Mouse (Mus musculus) limb, embryonic 10.5 days (tissue): ENCODE measurements around the gene Ccr9. TPM values are rescaled to one million over a fixed set of nuclear protein-coding genes. Genes with fewer than 3 reads are reported as not detected.

Experiments
- DNase-seq: peaks from one replicate; pipeline ENCODE4 v3.0.0-alpha.2; 2017; ENCODE audit warnings: low spot score
- H3K27ac ChIP-seq: fragments of 300-500 bp; sonication (generic); 2 replicates; pipeline ENCODE4 v1.5.1; 2016; ENCODE audit warnings: mild to moderate bottlenecking
- H3K27me3 ChIP-seq: fragments of 300-500 bp; sonication (generic); 2 replicates; pipeline ENCODE4 v1.6.1; 2016; ENCODE audit warnings: low read depth, mild to moderate bottlenecking; ENCODE audit not compliant: poor library complexity, severe bottlenecking
- H3K36me3 ChIP-seq: fragments of 300-500 bp; sonication (generic); 2 replicates; pipeline ENCODE4 v1.6.1; 2016; ENCODE audit warnings: mild to moderate bottlenecking, moderate library complexity
- H3K4me1 ChIP-seq: fragments of 300-500 bp; sonication (generic); 2 replicates; pipeline ENCODE4 v1.6.1; 2016
- H3K4me3 ChIP-seq: fragments of 300-500 bp; sonication (generic); 2 replicates; pipeline ENCODE4 v1.5.1; 2016; ENCODE audit warnings: mild to moderate bottlenecking, moderate library complexity
- H3K9me3 ChIP-seq: fragments of 300-500 bp; sonication (generic); replicated peaks from 2 replicates; pipeline ENCODE4 v1.6.1; 2016; ENCODE audit warnings: mild to moderate bottlenecking
- WGBS: fragments of 180-500 bp; shearing (Covaris S2); methylation state at CpG from one replicate; pipeline ENCODE4 v1.1.7; 2016; 5-methylcytosine and 5-hydroxymethylcytosine counted together
- polyA plus RNA-seq: library from polyadenylated mRNA; unstranded; fragments of >200 nt; fragmentation: Nextera tagmentation; extraction: Ambion mirVana; gene quantifications from 2 replicates; pipeline ENCODE4 v1.2.1, GENCODE M21; 2016

The Ccr9 gene
- polyA plus RNA-seq, 1 experiment from 2014 or later = 0.10 TPM

- no peaks in the 10 kb centered on the region for H3K9me3 ChIP-seq
- peak; percentile 37 for DNase-seq
- WGBS = 51% methylated on average over 5 of the region's 5 CpGs
- H3K4me1 ChIP-seq = no peaks in the 10 kb centered on the region
- no peak overlapping the region for H3K4me3 ChIP-seq
- no peaks in the 10 kb centered on the region for H3K27me3 ChIP-seq
- H3K27ac ChIP-seq = no peak overlapping the region
- H3K36me3 ChIP-seq = no peaks in the 10 kb centered on the region
These were observed 12.6 kb upstream of the Ccr9 start for GRCm38 (mm10) chr9:123665645-123666044.

GRCm38 (mm10) chr9:123679198-123679597 lies 959 bp downstream of the Ccr9 start:
- no peak overlapping the region for H3K27ac ChIP-seq
- peaks cover 82% of the 10 kb centered on the region for H3K27me3 ChIP-seq
- no peaks in the 10 kb centered on the region for H3K9me3 ChIP-seq
- WGBS = 19% methylated on average over 2 of the region's 2 CpGs
- peak overlapping the region; percentile 50; the same call in 1 of the 2 replicates for H3K4me3 ChIP-seq
- no peaks in the 10 kb centered on the region for H3K36me3 ChIP-seq
- peak; percentile 30 for DNase-seq
- H3K4me1 ChIP-seq = peaks cover 9% of the 10 kb centered on the region

- Histone ChIP-seq H3K9me3 (no peaks in the 10 kb centered on the region), H3K36me3 (no peaks in the 10 kb centered on the region), H3K27me3 (peaks cover 37% of the 10 kb centered on the region), H3K4me3 (no peak overlapping the region), H3K4me1 (peaks cover 3% of the 10 kb centered on the region), H3K27ac (no peak overlapping the region)
- 66% methylated on average over 3 of the region's 3 CpGs for WGBS
- DNase-seq = no peak
These were observed 5.5 kb downstream of the Ccr9 start for GRCm38 (mm10) chr9:123683704-123684103.

GRCm38 (mm10) chr9:123686206-123686605 lies 8.0 kb downstream of the Ccr9 start:
- no peak overlapping the region for H3K4me3 ChIP-seq

GRCm38 (mm10) chr9:123688227-123688626 lies 10.0 kb downstream of the Ccr9 start:
- 79% methylated on average over 1 of the region's 1 CpGs for WGBS
- Histone ChIP-seq H3K4me3 (no peak overlapping the region), H3K27me3 (no peaks in the 10 kb centered on the region), H3K36me3 (peaks cover 15% of the 10 kb centered on the region; the same call in 1 of the 2 replicates), H3K9me3 (no peaks in the 10 kb centered on the region), H3K4me1 (no peaks in the 10 kb centered on the region), H3K27ac (no peak overlapping the region)
- DNase-seq = no peak

More at GRCm38 (mm10) chr9:123686206-123686605, 8.0 kb downstream of the Ccr9 start:
- H3K27ac ChIP-seq = no peak overlapping the region
- peaks cover 12% of the 10 kb centered on the region; the same call in 1 of the 2 replicates for H3K27me3 ChIP-seq
- H3K4me1 ChIP-seq = no peaks in the 10 kb centered on the region
- DNase-seq = no peak
- H3K9me3 ChIP-seq = no peaks in the 10 kb centered on the region
- H3K36me3 ChIP-seq = no peaks in the 10 kb centered on the region
- WGBS = 84% methylated on average over 5 of the region's 5 CpGs

GRCm38 (mm10) chr9:123695634-123696302 lies 17.5 kb downstream of the Ccr9 start:
- WGBS = 91% methylated on average over 3 of the region's 3 CpGs

GRCm38 (mm10) chr9:123701822-123702221 lies 23.6 kb downstream of the Ccr9 start:
- Histone ChIP-seq H3K4me1 (no peaks in the 10 kb centered on the region), H3K36me3 (peaks cover 48% of the 10 kb centered on the region), H3K9me3 (no peaks in the 10 kb centered on the region), H3K27ac (no peak overlapping the region), H3K27me3 (no peaks in the 10 kb centered on the region), H3K4me3 (no peak overlapping the region)
- 90% methylated on average over 5 of the region's 5 CpGs for WGBS
- DNase-seq = no peak

More at GRCm38 (mm10) chr9:123695634-123696302, 17.5 kb downstream of the Ccr9 start:
- no peaks in the 10 kb centered on the region for H3K27me3 ChIP-seq
- no peak for DNase-seq
- H3K4me1 ChIP-seq = no peaks in the 10 kb centered on the region
- no peak overlapping the region for H3K4me3 ChIP-seq
- H3K36me3 ChIP-seq = peaks cover 30% of the 10 kb centered on the region
- H3K27ac ChIP-seq = no peak overlapping the region
- H3K9me3 ChIP-seq = no peaks in the 10 kb centered on the region

- Histone ChIP-seq H3K27me3 (no peaks in the 10 kb centered on the region), H3K4me3 (no peak overlapping the region), H3K4me1 (no peaks in the 10 kb centered on the region), H3K9me3 (no peaks in the 10 kb centered on the region), H3K27ac (no peak overlapping the region), H3K36me3 (peaks cover 46% of the 10 kb centered on the region)
- WGBS = 60% methylated on average over 2 of the region's 2 CpGs
- DNase-seq = no peak
These were observed 31.0 kb downstream of the Ccr9 start for GRCm38 (mm10) chr9:123709226-123709625.

- Histone ChIP-seq H3K4me3 (no peak overlapping the region), H3K9me3 (no peaks in the 10 kb centered on the region), H3K27me3 (no peaks in the 10 kb centered on the region), H3K4me1 (peaks cover 7% of the 10 kb centered on the region), H3K36me3 (peaks cover 32% of the 10 kb centered on the region), H3K27ac (no peak overlapping the region)
- WGBS = 83% methylated on average over 2 of the region's 2 CpGs
- DNase-seq = no peak
These were observed 34.9 kb downstream of the Ccr9 start for GRCm38 (mm10) chr9:123713111-123713510.

- Histone ChIP-seq H3K4me3 (peak overlapping the region; percentile 88; the same call in 1 of the 2 replicates), H3K4me1 (peaks cover 7% of the 10 kb centered on the region), H3K9me3 (no peaks in the 10 kb centered on the region), H3K36me3 (peaks cover 8% of the 10 kb centered on the region), H3K27ac (no peak overlapping the region), H3K27me3 (no peaks in the 10 kb centered on the region)
- DNase-seq = no peak
- WGBS = 64% methylated on average over 3 of the region's 3 CpGs
These were observed 38.1 kb downstream of the Ccr9 start for GRCm38 (mm10) chr9:123716301-123716700.

GRCm38 (mm10) chr9:123717186-123718008 lies 39.2 kb downstream of the Ccr9 start, which contains the start of gene Lztfl1:
Lztfl1 (minus strand) TSS chr9:123717697.
- no peaks in the 10 kb centered on the region for H3K27me3 ChIP-seq
- no peaks in the 10 kb centered on the region for H3K36me3 ChIP-seq
- no peaks in the 10 kb centered on the region for H3K9me3 ChIP-seq
- peak within 1 kb of the TSS; percentile 87 for H3K27ac ChIP-seq
- peak; percentile 96 for DNase-seq
- peaks cover 7% of the 10 kb centered on the region for H3K4me1 ChIP-seq
- H3K4me3 ChIP-seq = peak within 1 kb of the TSS; percentile 88
- WGBS = 1% methylated on average over 55 of the region's 55 CpGs

- WGBS = 77% methylated on average over 2 of the region's 2 CpGs
- no peak for DNase-seq
- no peaks in the 10 kb centered on the region for H3K9me3 ChIP-seq
- H3K27me3 ChIP-seq = no peaks in the 10 kb centered on the region
- H3K36me3 ChIP-seq = no peaks in the 10 kb centered on the region
- no peak overlapping the region for H3K27ac ChIP-seq
- no peaks in the 10 kb centered on the region for H3K4me1 ChIP-seq
- no peak overlapping the region for H3K4me3 ChIP-seq
These were observed 44.7 kb downstream of the Ccr9 start for GRCm38 (mm10) chr9:123722737-123723493.
